Mouse (Mus musculus) layer of hippocampus, adult 9-10 months (tissue): ENCODE measurements around the gene Grin3b.
A peak's percentile ranks its signal among the peaks of the same experiment; 100 is the strongest.
"Not testable (repeated sequence)": the region's sequence is repeated elsewhere in the genome, so short reads cannot be mapped to it uniquely, and the experiment has no call there.

Experiments used
- DNase-seq: peaks from one replicate; pipeline ENCODE4 v3.0.0; 2022; ENCODE audit warnings: low spot score

Gene Grin3b

DNA sequence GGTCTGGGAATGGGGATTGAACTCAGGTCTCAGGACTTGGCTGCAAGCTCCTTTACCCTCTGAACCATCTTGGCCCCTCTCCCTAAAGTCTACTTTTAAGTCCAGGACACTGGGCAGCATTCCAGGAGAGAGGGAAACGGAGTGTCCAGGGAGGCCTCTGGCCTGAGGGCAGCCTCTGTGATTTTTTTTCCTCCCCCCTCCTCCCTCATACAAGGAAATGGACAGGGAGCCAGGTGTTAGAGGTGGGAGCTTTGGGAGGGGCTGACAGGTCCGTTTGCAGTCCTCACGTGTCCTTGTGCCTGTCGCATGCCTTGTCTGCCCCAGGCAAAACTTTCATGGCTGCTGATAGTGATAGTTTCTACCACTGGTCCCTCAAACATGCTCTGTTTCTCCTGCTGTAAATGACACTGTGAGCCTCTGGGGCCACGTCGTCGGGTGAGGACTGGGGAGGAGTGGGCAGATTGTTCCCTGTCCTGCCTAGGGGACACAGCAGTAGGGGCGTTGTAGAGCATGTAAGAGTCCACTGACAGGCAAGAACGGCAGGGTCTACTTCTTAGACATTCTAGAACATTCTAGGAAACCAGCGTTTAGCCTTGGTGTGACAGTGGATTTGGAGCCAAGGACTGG, 34.1 kb upstream of the Grin3b start:
- no peak for DNase-seq

DNA sequence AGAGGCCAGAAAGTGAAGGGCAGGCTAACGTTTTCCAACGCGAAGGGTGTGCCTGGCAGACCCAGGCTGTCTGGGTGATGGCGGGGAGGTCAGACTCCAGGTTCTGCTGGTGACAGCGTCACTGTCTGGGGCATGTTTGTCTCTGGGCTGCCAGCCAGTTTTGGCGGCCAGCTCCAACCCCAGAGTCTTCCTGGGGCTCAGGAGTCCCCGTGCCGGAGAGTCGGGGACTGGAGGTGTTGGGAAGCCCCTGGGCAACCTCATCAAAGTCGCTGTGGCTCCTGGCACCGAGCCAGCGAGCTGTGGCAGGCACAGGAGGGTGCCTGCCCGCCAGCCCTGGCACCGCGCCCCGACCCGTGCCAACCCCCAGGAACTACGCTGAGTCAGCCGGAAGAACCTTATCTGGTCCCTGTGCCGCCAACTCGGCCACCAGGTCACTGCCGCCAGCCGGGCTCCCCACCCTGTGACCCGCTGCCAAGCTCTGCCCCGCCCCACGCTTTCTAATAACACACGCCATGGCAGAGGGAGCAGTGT, 33.5 kb upstream of the Grin3b start:
- DNase-seq, result no peak

DNA sequence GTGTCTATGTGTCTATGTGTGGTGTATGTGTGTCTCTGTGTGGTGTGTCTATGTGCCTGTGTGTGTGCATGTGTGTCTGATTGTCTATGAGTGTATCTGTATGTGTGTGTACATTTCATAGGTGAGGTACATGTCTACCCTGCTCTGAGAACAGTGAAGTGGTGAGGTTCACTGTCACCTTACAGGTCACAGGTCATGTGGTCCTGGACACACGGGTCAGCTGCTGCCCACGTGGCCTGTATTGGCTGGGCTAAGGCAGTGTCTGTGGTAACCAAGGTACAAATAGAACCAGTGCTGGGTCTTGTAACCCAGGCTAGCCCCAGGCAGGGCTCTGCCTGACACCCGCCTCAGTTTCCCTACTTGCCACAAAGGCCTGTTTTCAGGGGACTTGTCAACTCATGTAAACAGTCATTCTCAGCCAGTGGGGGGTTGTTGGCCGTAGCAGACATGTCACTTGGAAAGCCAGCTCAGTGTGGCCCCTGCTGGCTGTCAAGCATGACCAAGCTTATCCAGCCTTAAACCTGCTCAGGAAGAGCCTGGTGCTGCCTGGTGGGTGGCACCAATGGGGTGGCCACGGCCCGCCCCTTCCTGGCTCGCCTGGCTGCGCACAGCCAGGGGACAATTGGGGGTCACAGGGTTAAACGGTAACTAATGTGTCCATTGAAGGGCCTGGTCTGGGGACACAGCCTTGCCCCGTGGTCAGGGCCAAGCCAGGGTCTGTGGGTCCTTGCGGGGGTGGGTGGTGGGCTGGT, 32.6 kb upstream of the Grin3b start:
- no peak for DNase-seq

DNA sequence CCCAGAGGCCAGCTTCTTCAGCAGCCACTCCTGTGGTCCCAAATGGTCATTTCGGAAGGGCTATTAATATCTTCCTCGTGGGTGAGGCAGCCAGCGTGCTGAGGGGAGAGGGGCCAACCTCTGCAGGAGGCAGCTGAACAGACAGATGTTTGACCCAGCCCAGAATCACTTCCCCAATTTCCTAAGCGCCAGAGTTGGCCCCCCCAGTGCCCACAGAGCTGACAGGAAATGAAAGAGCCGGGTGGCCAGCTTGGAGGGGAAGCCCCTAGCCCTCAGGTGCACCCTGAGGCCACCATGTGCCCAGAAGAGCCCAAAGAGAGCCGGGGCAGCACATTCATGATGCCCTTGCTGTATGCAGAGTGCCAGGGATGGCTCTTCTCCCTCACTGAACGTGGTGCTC, 29.8 kb upstream of the Grin3b start:
- DNase-seq, result no peak

DNA sequence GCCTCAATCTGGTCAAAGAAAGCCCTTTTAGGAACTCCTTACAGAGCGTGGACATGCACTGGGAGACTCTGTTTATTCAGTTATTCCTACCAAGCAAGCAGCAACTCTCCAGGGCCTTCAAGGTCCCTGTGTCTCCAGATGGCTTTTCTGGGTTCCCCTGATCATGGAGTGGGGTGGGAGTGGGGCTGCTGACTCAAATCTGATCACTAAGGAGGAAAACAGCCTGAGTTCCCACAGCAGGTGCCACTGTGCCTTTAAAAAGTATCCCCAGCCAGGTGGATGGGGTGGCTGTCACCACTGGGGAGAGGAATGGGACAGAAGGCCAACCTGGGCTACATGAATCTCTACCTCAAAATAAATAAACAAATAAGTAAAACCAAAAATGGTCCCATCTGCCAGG, 27.5 kb upstream of the Grin3b start:
- no peak for DNase-seq

DNA sequence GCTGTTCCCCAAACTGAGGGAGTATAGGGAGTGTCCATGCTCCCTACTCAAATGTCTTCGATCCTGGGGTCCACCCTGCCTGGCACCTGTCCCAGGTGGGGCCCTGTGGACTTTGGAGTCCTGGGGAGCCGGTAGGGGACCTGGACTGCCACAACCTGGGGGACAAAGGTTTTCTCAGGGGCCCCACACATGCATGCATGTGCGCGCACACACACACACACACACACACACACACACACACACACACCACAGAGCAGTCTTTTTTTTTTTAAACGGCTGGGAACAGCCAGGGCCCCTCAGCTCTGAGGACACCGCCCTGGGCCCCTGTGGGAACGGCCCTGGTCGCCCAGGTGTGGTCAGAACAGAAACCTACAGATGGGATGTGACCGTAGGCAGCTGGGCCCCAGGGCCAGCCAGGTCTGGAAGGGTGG, 27.0 kb upstream of the Grin3b start:
- DNase-seq, result no peak

DNA sequence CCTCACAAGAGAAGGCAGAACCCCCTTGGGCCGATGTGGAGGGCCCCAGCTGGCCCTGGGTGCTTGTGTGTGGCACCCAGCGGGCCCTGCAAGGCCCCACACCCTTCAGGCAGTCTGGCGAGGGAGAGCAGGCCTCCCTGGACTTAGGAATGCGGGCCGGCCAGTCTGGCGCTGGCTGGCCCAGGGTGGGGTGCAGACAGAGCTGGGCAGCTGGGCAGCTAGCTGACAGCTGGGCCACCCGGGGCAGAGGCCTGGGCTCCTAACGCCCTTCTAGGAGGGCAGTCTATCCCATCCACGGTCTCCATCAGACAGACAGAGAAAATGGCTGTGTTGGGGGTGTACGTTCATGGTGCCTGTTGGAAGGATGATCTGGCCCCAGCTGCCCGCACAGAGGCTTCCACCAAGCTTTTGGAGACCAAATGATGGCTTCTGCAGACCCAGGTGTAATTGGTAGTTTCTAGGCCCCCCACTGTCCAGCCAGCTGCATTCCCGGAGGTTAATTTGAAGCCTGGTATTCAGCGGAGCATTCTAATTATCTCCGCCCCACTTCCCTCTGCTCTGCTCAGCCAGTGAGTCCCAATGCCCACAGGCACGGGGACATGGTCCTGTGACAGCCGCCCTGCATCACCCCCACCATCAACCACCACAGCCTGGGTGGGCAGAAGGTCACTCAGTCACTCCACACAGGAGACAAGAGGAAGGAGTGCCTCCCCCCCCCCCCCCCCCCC, 24.8 kb upstream of the Grin3b start:
- no peak for DNase-seq

DNA sequence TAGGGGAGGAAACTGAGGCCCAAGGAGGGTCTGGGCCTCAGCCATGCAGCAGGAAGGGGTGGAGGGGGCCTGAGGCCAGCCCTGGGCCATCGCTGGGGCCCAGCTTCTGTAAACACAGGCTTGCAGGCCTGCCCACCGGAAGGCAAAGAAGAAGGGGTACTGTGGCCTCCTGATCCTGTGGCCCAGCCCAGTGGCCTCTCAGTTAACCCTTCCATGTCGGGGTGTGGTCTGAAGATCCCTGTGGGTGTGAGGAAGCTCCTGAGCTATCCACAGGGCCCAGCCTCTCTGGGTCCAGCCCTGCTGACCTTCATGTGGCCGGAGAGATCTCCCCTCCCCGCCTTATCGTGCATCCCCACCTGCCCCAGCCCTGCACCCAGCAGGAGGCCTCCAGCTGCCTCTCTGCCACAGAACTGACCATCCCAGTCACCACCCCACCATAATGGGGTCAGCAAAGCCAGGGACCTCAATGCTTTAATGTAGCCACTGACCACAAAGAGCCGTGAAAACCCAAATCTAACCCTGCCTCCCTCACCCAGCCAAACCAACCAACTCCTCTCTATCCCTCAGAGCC, 23.7 kb upstream of the Grin3b start:
- no peak for DNase-seq

DNA sequence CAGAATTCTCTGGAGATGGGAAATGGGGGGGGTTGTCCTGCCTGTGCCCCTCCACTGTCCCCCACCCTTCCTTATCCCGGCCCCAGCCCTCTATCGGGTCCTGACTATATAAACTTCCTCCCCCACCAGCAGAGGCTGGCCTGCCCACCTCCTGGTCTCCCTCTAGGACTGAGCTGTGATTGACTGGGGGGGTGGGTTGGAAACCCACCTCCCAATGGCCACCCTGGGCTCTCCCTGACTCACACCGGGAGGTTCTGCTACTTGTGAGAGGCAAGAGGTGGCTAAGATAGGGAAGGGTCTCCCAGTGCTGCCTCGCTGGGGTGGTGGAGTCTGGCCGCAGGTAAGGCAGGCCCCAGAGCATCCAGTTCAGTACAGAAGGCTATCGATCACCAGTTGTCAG, 23.0 kb upstream of the Grin3b start:
- no peak for DNase-seq

DNA sequence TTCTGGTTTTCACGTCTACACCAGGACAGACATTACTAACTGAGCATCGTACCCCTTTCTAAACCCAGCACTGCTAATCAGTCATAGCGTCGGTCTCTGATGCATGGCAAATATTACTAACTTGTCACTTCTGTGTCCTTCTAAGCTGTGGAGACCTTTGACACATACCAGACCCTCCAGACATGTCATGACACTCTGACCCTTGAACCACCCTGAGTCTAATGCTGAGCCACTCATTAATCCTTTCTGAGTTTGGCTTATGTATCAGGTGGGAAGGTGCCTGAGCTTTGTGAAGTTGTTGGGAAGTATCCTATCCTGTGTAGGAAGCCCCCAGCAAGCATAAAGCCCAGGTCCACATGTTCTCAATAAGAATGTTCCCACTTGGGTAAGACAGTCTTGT, 20.6 kb upstream of the Grin3b start:
- no peak for DNase-seq

DNA sequence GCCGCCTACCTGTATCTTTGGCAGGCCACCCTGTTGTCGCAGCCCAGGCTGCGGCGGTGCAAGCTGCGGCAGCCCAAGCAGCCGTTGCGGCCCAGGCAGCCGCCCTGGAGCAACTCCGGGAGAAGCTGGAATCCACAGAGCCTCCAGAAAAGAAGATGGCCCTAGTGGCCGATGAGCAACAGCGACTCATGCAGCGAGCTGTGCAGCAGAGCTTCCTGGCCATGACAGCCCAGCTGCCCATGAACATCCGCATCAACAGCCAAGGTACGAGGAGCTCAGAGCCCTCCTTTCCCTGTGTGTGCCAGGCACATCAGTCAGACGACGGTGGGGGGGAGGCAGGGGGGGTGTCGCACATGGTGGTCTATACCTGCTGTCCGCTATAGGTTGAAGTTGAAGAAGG, 19.9 kb upstream of the Grin3b start:
- no peak for DNase-seq

DNA sequence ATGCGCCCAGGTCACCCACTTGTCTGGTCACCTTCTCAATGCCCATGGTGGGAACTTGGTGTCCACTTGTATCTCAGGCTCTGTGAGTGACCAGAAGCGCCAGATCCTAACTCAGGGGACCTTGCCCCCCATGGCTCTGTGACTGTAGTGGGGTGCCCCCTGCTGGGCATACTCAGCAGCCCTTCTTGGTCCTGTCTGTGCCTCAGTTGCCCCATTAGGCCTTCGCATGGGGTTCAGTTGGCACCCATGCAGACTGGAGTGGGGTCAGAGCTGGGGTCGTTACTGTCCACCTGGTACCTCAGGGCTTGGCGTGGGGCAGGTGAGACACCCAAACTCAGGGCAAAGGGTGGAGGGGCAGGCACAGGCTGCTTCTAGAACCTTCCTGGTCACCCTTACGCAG, 16.6 kb upstream of the Grin3b start:
- DNase-seq, result no peak

DNA sequence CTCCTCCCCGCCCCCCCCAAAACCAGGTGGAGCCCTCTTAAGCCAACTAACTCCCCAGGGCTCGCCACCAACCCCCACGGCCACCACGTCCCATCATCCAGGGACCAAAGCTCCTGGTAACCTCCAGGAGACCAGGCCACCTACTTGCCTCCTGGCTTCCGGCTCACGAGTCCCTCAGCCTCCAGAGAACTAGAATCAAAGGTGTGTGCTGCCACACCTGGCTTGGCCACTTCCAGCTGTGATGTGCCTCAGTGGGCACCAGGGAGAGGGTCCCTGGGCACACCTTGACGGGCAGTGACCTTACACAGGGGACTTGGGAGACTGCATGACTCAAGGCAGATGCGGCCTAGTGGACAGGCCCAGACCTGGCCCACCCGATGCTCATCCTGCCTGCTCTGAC, 14.8 kb upstream of the Grin3b start:
- no peak for DNase-seq

DNA sequence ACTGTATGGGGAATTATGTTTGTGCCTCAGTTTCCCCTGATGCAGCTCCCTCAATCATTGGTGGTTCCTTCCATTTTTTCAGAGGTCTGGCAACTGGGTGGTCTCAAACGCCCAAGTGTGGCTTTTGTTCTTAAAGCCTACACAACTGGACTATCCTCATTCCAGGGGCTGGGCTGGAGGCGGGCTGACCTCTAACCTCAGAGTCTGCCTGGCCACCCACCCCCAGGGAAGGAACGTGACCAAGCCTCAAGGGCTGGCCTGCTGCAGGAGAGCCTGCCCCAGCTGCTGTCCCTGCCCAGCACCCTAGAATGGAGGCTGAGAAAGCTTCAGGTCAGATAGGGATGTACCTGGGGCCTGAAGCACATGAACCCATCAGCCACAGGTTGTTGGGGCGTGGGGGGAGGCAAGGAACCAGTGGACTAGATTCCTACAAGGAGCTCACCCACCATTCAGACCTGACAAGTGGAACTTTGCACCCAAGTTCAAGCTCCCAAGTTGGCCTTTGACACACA, 13.8 kb upstream of the Grin3b start:
- no peak for DNase-seq

DNA sequence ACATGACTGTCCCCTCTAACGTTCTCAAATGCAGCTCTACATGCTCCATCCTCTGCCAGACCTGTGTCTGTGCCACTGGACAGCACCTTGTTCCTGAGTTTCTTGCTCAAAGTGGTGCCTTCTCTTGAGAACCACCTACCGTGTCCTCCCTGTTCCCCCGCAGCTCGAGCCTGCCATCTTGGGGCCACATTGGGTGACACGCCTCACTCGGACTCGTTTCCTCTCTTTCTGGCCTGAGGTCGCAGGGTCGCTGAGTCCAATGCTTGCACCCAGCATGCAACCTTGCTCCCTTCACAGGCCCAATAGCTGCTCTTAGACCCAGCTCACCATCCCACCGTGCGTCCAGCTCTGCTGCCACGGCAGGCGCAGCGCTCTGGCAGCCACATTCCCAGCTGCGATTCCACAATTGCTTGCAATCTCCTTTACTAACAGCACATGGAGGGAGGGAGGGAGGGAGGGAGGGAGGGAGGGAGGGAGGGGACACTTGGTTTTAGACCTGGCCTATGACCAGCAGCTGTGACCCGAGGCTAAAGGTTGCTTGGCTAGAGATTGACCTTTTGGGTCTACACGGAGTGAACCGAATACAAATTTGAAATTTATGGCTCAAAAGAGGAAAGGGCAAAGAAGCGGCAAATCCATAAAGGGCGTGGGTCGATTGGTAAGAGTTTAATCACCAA, 12.2 kb upstream of the Grin3b start:
- DNase-seq, result peak; percentile 64

DNA sequence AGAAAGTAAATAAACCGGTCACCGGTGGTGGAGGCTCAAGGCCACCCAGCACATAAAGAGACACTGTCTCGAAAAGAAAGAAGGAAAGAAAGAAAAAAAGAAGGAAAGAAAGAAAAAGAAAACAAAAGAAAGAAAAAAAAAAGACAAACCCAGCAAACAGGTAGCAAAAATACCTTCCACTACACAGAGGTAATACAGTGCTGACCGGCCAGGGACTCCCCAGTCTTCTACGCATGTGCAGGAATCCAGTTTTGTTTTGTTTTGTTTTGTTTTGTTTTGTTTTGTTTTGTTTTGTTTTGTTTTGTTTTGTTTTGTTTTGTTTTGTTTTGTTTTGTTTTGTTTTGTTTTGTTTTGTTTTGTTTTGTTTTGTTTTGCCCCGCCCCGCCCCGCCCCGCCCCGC, 11.1 kb upstream of the Grin3b start:
- not testable (repeated sequence) for DNase-seq

DNA sequence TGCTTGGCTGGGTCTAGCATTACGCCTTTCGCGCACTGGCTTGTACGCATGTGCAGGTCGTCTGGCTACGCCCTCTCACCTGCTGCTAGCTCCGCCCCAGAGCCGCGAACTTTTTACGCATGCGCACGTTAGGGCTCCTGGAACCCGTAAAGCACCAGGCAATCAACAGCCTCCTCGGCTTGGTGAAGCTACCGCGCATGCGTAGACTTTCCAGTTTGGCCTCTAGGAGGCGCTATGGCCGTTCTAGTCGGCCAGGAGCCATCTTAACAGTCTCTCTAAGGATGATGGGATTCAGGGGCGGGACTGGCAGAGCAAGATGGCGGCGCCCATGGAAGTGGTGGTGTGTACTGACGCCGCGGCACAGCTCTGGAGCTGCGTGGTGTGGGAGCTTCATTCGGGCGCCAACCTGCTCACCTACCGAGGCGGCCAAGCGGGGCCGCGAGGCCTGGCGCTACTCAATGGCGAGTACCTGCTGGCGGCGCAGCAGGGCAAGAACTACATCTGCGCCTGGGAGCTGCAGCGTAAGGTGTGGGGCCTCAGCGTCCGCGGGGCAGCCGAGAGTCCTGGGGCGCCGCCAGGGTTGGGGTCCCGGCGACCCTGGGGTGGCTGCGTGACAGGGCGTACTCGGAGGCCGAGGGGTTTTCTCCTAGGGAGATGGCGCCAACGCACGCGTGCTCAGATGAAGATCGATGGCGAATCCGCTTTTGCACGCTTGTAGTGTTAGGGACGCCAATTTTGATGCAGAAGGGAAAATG, 10.5 kb upstream of the Grin3b start, which contains the start of gene Wdr18:
TSS of gene Wdr18 (plus strand) at position 306 of the 755 bp plus-strand sequence.
- peak; percentile 99 for DNase-seq

DNA sequence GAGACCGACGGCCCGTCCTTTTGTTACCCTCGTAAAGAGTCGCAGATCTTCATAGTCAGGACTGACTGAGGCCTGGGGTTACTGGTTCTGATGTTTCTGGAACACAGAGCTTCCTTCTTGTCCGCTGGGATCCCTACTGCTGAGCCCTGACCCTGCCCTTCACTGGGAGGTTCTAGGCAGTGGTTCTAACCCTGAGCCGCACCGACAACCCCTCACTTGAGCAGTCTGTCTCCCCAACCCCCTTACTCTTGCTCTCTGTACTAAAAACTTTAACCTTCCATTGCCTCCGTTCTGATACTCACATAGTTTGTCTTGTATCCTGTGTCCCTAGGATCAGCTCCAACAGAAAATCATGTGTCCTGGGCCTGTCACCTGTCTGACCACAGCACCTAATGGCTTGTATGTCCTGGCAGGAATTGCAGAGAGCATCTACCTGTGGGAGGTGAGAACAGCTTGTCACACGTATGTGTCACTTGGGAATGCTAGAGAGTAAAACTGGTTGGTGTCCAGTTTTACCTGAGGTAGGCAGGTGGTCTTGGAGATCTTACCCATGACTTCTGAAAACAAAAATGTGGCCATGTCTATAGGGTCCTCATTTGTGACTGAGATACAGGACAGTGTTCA, 9.7 kb upstream of the Grin3b start:
- DNase-seq, result no peak

DNA sequence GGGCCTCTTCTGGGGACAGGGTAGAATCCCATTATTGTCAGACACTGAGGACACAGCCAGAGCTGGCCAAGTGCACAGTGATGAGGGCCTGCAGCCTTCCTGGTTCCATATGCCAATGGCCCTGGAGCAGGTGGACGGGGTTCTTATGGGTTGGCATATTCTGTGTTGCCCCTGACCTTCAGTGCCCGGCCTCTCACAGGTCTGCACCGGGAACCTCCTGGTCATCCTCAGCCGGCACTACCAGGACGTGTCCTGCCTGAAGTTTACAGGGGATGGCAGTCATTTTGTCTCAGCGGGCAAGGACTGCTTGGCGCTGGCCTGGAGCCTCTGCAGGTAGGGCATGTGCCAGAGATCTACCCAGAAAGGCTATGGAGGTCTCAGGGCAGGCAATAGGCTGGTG, 5.8 kb upstream of the Grin3b start:
- DNase-seq, result no peak

DNA sequence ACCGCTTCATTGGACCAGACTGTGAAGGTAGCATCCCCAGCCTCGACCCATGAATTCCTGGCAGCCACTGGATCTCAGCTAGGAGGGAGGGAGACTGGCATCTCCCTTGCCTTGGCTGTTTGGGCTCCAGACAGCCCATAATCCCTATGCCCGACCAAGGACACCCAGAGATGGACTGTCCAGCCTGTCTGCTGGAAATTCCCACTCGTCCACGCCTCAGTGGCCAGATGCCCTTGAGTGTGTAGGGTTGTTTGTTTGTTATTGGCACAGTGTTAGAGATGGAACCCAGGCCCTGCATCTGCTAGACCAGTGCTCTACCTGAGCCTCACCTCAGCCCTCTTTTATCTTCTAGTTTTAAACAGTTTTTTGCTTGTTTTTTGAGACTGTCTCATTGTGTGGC, 5.2 kb upstream of the Grin3b start:
- no peak for DNase-seq
